Mouse (Mus musculus): ENCODE measurements around the gene Sh3bgrl. TPM values are rescaled to one million over a fixed set of nuclear protein-coding genes. Genes with fewer than 3 reads are reported as not detected.

Sh3bgrl gene
- polyA plus RNA-seq, 1 experiment from 2014 or later: 115 TPM

DNA sequence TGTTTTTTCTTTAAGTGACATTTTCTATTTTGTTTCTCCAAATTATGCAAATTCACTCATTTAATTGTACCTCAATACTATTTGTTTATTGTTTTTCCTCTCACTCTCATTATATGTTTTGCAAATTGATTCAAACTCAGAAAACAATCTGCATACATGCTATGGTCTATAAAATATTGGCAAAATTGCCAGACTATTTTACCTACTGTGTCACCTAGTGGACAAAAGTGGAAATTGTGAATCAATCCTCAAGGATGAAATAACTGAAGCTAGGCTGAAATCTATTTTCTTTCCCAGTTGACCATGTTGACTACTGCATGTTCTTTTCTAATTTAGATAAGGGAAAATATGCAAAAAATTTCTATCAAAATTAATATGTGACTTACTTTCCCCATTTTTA is 143.0 kb downstream of the Sh3bgrl start:
- Histone ChIP-seq H3K4me3 (ENCODE audit: low read depth, low read length) (no peak overlapping the region), H3K4me1 (replicated peaks; ENCODE audit: control insufficient read depth, insufficient read depth, low read length) (no peaks in the 10 kb centered on the region), H3K27me3 (replicated peaks; ENCODE audit: control insufficient read depth, insufficient read depth, low read length) (no peaks in the 10 kb centered on the region), H3K9me3 (ENCODE audit: control insufficient read depth, low read length) (no peaks in the 10 kb centered on the region), H3K9ac (ENCODE audit: low read length) (no peak overlapping the region), H3K27ac (ENCODE audit: low read depth) (no peak overlapping the region), H3K4me2 (ENCODE audit: low read length) (no peak overlapping the region), H3K36me3 (ENCODE audit: control insufficient read depth, insufficient read depth, low read length) (no peaks in the 10 kb centered on the region)
- DNase-seq (ENCODE audit: low spot score) (no peak), ATAC-seq (replicated peaks; ENCODE audit: low FRiP score, low TSS enrichment, low read depth) (no peak)

Other genes with a start within 250 kb of the Sh3bgrl start
- gene Hmgn5, start 82.0 kb upstream of the Sh3bgrl start, polyA plus RNA-seq (2014; fragmentation: Nextera tagmentation; extraction: Ambion mirVana): 19.4 and 21.3 TPM in 2 replicates
- 0.08 and 0.22 TPM in 2 replicates for gene Gm6377, start 101.4 kb downstream of the Sh3bgrl start, polyA plus RNA-seq (2014; fragmentation: Nextera tagmentation; extraction: Ambion mirVana)